Mouse (Mus musculus): ENCODE data around the gene Kdm6b. TPM values are rescaled to one million over a fixed set of nuclear protein-coding genes. Genes with fewer than 3 reads are reported as not detected.

Gene Kdm6b
- polyA plus RNA-seq, 2 experiments: 23.7 to 31.4 TPM

GRCm38 (mm10) chr11:69362479-69362878, 51.0 kb downstream of the Kdm6b start:
- H3K4me1 ChIP-seq (ENCODE audit: control insufficient read depth, insufficient read depth, low read length): peaks cover 31% of the 10 kb centered on the region
- DNase-seq (ENCODE audit: low spot score) (peak; percentile 48), ATAC-seq (ENCODE audit: low FRiP score, low read depth) (no peak)
- no peaks in the 10 kb centered on the region for H3K9me3 ChIP-seq (ENCODE audit: control insufficient read depth, low read length)
- no peak overlapping the region for H3K9ac ChIP-seq (ENCODE audit: low read depth, low read length, severe bottlenecking)
- no peak overlapping the region for H3K4me2 ChIP-seq (replicated peaks; ENCODE audit: low read depth, low read length, severe bottlenecking)
- TF ChIP-seq POLR2A (IDR thresholded peaks at IDR 0.05; ENCODE audit: borderline replicate concordance, extremely low read depth, insufficient read depth, insufficient read length): no peak
- no peak overlapping the region for H3K27ac ChIP-seq (replicated peaks; ENCODE audit: low read depth, low read length)
- WGBS: 41% methylated on average over 2 of the region's 2 CpGs
- H3K36me3 ChIP-seq (ENCODE audit: control insufficient read depth, insufficient read depth, low read length): peaks cover 70% of the 10 kb centered on the region
- no peaks in the 10 kb centered on the region for H3K27me3 ChIP-seq (ENCODE audit: control insufficient read depth, insufficient read depth, low read length)
- no peak overlapping the region for H3K4me3 ChIP-seq (replicated peaks; ENCODE audit: low read length)

- Histone ChIP-seq H3K27me3 (ENCODE audit: control insufficient read depth, insufficient read depth, low read length) (no peaks in the 10 kb centered on the region), H3K9me3 (ENCODE audit: control insufficient read depth, low read length) (no peaks in the 10 kb centered on the region), H3K4me3 (replicated peaks; ENCODE audit: low read length) (no peak overlapping the region), H3K4me1 (ENCODE audit: control insufficient read depth, insufficient read depth, low read length) (peaks cover 31% of the 10 kb centered on the region), H3K36me3 (ENCODE audit: control insufficient read depth, insufficient read depth, low read length) (peaks cover 75% of the 10 kb centered on the region), H3K27ac (replicated peaks; ENCODE audit: low read depth, low read length) (no peak overlapping the region), H3K9ac (ENCODE audit: low read depth, low read length, severe bottlenecking) (no peak overlapping the region), H3K4me2 (replicated peaks; ENCODE audit: low read depth, low read length, severe bottlenecking) (no peak overlapping the region)
- DNase-seq (ENCODE audit: low spot score) (no peak), ATAC-seq (ENCODE audit: low FRiP score, low read depth) (no peak)
- 46% methylated on average over 7 of the region's 7 CpGs for WGBS
- no peak for TF ChIP-seq POLR2A (IDR thresholded peaks at IDR 0.05; ENCODE audit: borderline replicate concordance, extremely low read depth, insufficient read depth, insufficient read length)
Observed at GRCm38 (mm10) chr11:69362021-69362420, 51.5 kb downstream of the Kdm6b start.

GRCm38 (mm10) chr11:69357690-69358089, 55.8 kb downstream of the Kdm6b start:
- Histone ChIP-seq H3K36me3 (ENCODE audit: control insufficient read depth, insufficient read depth, low read length) (peaks cover 100% of the 10 kb centered on the region), H3K9ac (ENCODE audit: low read depth, low read length, severe bottlenecking) (no peak overlapping the region), H3K9me3 (ENCODE audit: control insufficient read depth, low read length) (no peaks in the 10 kb centered on the region), H3K4me3 (replicated peaks; ENCODE audit: low read length) (no peak overlapping the region), H3K27ac (replicated peaks; ENCODE audit: low read depth, low read length) (no peak overlapping the region), H3K4me2 (replicated peaks; ENCODE audit: low read depth, low read length, severe bottlenecking) (no peak overlapping the region), H3K4me1 (ENCODE audit: control insufficient read depth, insufficient read depth, low read length) (peaks cover 3% of the 10 kb centered on the region; the same call in 1 of the 2 replicates), H3K27me3 (ENCODE audit: control insufficient read depth, insufficient read depth, low read length) (no peaks in the 10 kb centered on the region)
- 77% methylated on average over 12 of the region's 12 CpGs for WGBS
- ATAC-seq (ENCODE audit: low FRiP score, low read depth): 0 out of 2 replicates have a peak, but pooled peaks have one; percentile 21
- TF ChIP-seq POLR2A (IDR thresholded peaks at IDR 0.05; ENCODE audit: borderline replicate concordance, extremely low read depth, insufficient read depth, insufficient read length): no peak
- DNase-seq (ENCODE audit: low spot score): no peak

GRCm38 (mm10) chr11:69356544-69356943, 56.9 kb downstream of the Kdm6b start:
- WGBS: 70% methylated on average over 5 of the region's 5 CpGs
- Histone ChIP-seq H3K4me2 (replicated peaks; ENCODE audit: low read depth, low read length, severe bottlenecking) (no peak overlapping the region), H3K4me3 (replicated peaks; ENCODE audit: low read length) (no peak overlapping the region), H3K9me3 (ENCODE audit: control insufficient read depth, low read length) (no peaks in the 10 kb centered on the region), H3K27ac (replicated peaks; ENCODE audit: low read depth, low read length) (no peak overlapping the region), H3K36me3 (ENCODE audit: control insufficient read depth, insufficient read depth, low read length) (peaks cover 100% of the 10 kb centered on the region), H3K27me3 (ENCODE audit: control insufficient read depth, insufficient read depth, low read length) (no peaks in the 10 kb centered on the region), H3K4me1 (ENCODE audit: control insufficient read depth, insufficient read depth, low read length) (no peaks in the 10 kb centered on the region), H3K9ac (ENCODE audit: low read depth, low read length, severe bottlenecking) (no peak overlapping the region)
- no peak for TF ChIP-seq POLR2A (IDR thresholded peaks at IDR 0.05; ENCODE audit: borderline replicate concordance, extremely low read depth, insufficient read depth, insufficient read length)
- ATAC-seq (ENCODE audit: low FRiP score, low read depth): no peak
- DNase-seq (ENCODE audit: low spot score): no peak

Other genes starting within 250 kb of the Kdm6b start
- gene Alox8, start 215.8 kb downstream of the Kdm6b start, polyA plus RNA-seq (2012; rRNA removed): 0.04 and 0.06 TPM in 2 replicates
- gene Alox8, start 215.8 kb downstream of the Kdm6b start, polyA plus RNA-seq (2014; fragmentation: Nextera tagmentation; extraction: Ambion mirVana): 0.08 and 0.15 TPM in 2 replicates
- gene Gucy2e, start 176.6 kb downstream of the Kdm6b start, polyA plus RNA-seq (2012; rRNA removed): 0.09 and 0.14 TPM in 2 replicates
- 0.06 and 0.12 TPM in 2 replicates for gene Gucy2e, start 176.6 kb downstream of the Kdm6b start, polyA plus RNA-seq (2014; fragmentation: Nextera tagmentation; extraction: Ambion mirVana)
- gene Cntrob, start 89.9 kb downstream of the Kdm6b start, polyA plus RNA-seq (2012; rRNA removed): 40.0 and 44.0 TPM in 2 replicates
- 14.6 and 15.7 TPM in 2 replicates for gene Cntrob, start 89.9 kb downstream of the Kdm6b start, polyA plus RNA-seq (2014; fragmentation: Nextera tagmentation; extraction: Ambion mirVana)
- 92.7 and 93.7 TPM in 2 replicates for gene Trappc1, start 89.7 kb downstream of the Kdm6b start, polyA plus RNA-seq (2012; rRNA removed)
- gene Trappc1, start 89.7 kb downstream of the Kdm6b start, polyA plus RNA-seq (2014; fragmentation: Nextera tagmentation; extraction: Ambion mirVana): 138 and 144 TPM in 2 replicates
- 4.0 and 4.1 TPM in 2 replicates for gene Kcnab3, start 87.4 kb downstream of the Kdm6b start, polyA plus RNA-seq (2012; rRNA removed)
- gene Kcnab3, start 87.4 kb downstream of the Kdm6b start, polyA plus RNA-seq (2014; fragmentation: Nextera tagmentation; extraction: Ambion mirVana): 2.0 and 2.2 TPM in 2 replicates
- gene Rnf227, start 73.2 kb downstream of the Kdm6b start, polyA plus RNA-seq (2012; rRNA removed): 10.5 and 12.2 TPM in 2 replicates
- 13.6 and 17.8 TPM in 2 replicates for gene Rnf227, start 73.2 kb downstream of the Kdm6b start, polyA plus RNA-seq (2014; fragmentation: Nextera tagmentation; extraction: Ambion mirVana)
- gene Chd3, start 44.3 kb downstream of the Kdm6b start, polyA plus RNA-seq (2012; rRNA removed): 425 and 497 TPM in 2 replicates
- 97.8 and 113 TPM in 2 replicates for gene Chd3, start 44.3 kb downstream of the Kdm6b start, polyA plus RNA-seq (2014; fragmentation: Nextera tagmentation; extraction: Ambion mirVana)
- gene Naa38, start 18.2 kb downstream of the Kdm6b start, polyA plus RNA-seq (2012; rRNA removed): 127 and 131 TPM in 2 replicates
- 161 and 171 TPM in 2 replicates for gene Naa38, start 18.2 kb downstream of the Kdm6b start, polyA plus RNA-seq (2014; fragmentation: Nextera tagmentation; extraction: Ambion mirVana)
- 29.5 and 32.7 TPM in 2 replicates for gene Cyb5d1, start 18.0 kb downstream of the Kdm6b start, polyA plus RNA-seq (2012; rRNA removed)
- 22.3 and 27.3 TPM in 2 replicates for gene Cyb5d1, start 18.0 kb downstream of the Kdm6b start, polyA plus RNA-seq (2014; fragmentation: Nextera tagmentation; extraction: Ambion mirVana)
- 17.0 and 23.7 TPM in 2 replicates for gene Tmem88, start 15.4 kb downstream of the Kdm6b start, polyA plus RNA-seq (2012; rRNA removed)
- 18.7 and 18.9 TPM in 2 replicates for gene Tmem88, start 15.4 kb downstream of the Kdm6b start, polyA plus RNA-seq (2014; fragmentation: Nextera tagmentation; extraction: Ambion mirVana)
- 4.5 and 4.7 TPM in 2 replicates for gene Dnah2, start 135.4 kb upstream of the Kdm6b start, polyA plus RNA-seq (2012; rRNA removed)
- gene Dnah2, start 135.4 kb upstream of the Kdm6b start, polyA plus RNA-seq (2014; fragmentation: Nextera tagmentation; extraction: Ambion mirVana): 3.6 and 4.2 TPM in 2 replicates
- 57.6 and 78.1 TPM in 2 replicates for gene Efnb3, start 146.5 kb upstream of the Kdm6b start, polyA plus RNA-seq (2012; rRNA removed)
- 12.7 and 14.6 TPM in 2 replicates for gene Efnb3, start 146.5 kb upstream of the Kdm6b start, polyA plus RNA-seq (2014; fragmentation: Nextera tagmentation; extraction: Ambion mirVana)
- 19.0 and 25.1 TPM in 2 replicates for gene Wrap53, start 166.6 kb upstream of the Kdm6b start, polyA plus RNA-seq (2012; rRNA removed)
- gene Wrap53, start 166.6 kb upstream of the Kdm6b start, polyA plus RNA-seq (2014; fragmentation: Nextera tagmentation; extraction: Ambion mirVana): 20.6 and 20.8 TPM in 2 replicates
- 173 and 200 TPM in 2 replicates for gene Trp53, start 166.7 kb upstream of the Kdm6b start, polyA plus RNA-seq (2012; rRNA removed)
- gene Trp53, start 166.7 kb upstream of the Kdm6b start, polyA plus RNA-seq (2014; fragmentation: Nextera tagmentation; extraction: Ambion mirVana): 138 and 155 TPM in 2 replicates
- gene Atp1b2, start 192.3 kb upstream of the Kdm6b start, polyA plus RNA-seq (2012; rRNA removed): 17.9 and 20.6 TPM in 2 replicates
- gene Atp1b2, start 192.3 kb upstream of the Kdm6b start, polyA plus RNA-seq (2014; fragmentation: Nextera tagmentation; extraction: Ambion mirVana): 9.1 and 10.4 TPM in 2 replicates
- 0.05 TPM in 1 of 2 replicates, not detected in the other for gene Shbg, start 204.2 kb upstream of the Kdm6b start, polyA plus RNA-seq (2012; rRNA removed)
- not detected in 2 replicates for gene Shbg, start 204.2 kb upstream of the Kdm6b start, polyA plus RNA-seq (2014; fragmentation: Nextera tagmentation; extraction: Ambion mirVana)
- 14.2 and 21.1 TPM in 2 replicates for gene Sat2, start 208.3 kb upstream of the Kdm6b start, polyA plus RNA-seq (2012; rRNA removed)
- gene Sat2, start 208.3 kb upstream of the Kdm6b start, polyA plus RNA-seq (2014; fragmentation: Nextera tagmentation; extraction: Ambion mirVana): 16.5 and 20.1 TPM in 2 replicates
- gene Fxr2, start 219.3 kb upstream of the Kdm6b start, polyA plus RNA-seq (2012; rRNA removed): 122 and 125 TPM in 2 replicates
- 28.9 and 33.8 TPM in 2 replicates for gene Fxr2, start 219.3 kb upstream of the Kdm6b start, polyA plus RNA-seq (2014; fragmentation: Nextera tagmentation; extraction: Ambion mirVana)
- gene Sox15, start 241.6 kb upstream of the Kdm6b start, polyA plus RNA-seq (2012; rRNA removed): 1.5 and 2.1 TPM in 2 replicates
- gene Sox15, start 241.6 kb upstream of the Kdm6b start, polyA plus RNA-seq (2014; fragmentation: Nextera tagmentation; extraction: Ambion mirVana): 1.0 and 3.0 TPM in 2 replicates
- 117 and 155 TPM in 2 replicates for gene Mpdu1, start 249.0 kb upstream of the Kdm6b start, polyA plus RNA-seq (2012; rRNA removed)
- 28.9 and 30.8 TPM in 2 replicates for gene Mpdu1, start 249.0 kb upstream of the Kdm6b start, polyA plus RNA-seq (2014; fragmentation: Nextera tagmentation; extraction: Ambion mirVana)